Mouse (Mus musculus): Measurements from ENCODE around the gene Fat3. TPM values are rescaled to one million over a fixed set of nuclear protein-coding genes. Genes with fewer than 3 reads are reported as not detected.

Fat3 gene
- total RNA-seq, 1 experiment = 0.58 TPM

- Histone ChIP-seq H3K9me3 (ENCODE audit: control insufficient read depth, insufficient read depth, low read depth, low read length) (no peaks in the 10 kb centered on the region), H3K9ac (ENCODE audit: insufficient read depth, low read depth, low read length, poor library complexity, severe bottlenecking) (no peak overlapping the region), H3K4me1 (ENCODE audit: control insufficient read depth in 2 of 2, insufficient read depth in 2 of 2, low read length in 2 of 2, poor library complexity in 1 of 2) (no peaks in the 10 kb centered on the region), H3K27ac (ENCODE audit: insufficient read depth, low read depth, low read length, poor library complexity, severe bottlenecking) (no peak overlapping the region), H3K4me3 (ENCODE audit: insufficient read depth in 1 of 2, low read depth in 1 of 2, low read length in 2 of 2, poor library complexity in 1 of 2, severe bottlenecking in 1 of 2) (no peak overlapping the region), H3K36me3 (ENCODE audit: control insufficient read depth, insufficient read depth, low read length, poor library complexity, severe bottlenecking) (no peaks in the 10 kb centered on the region)
- in situ Hi-C loops (cut with MboI; ENCODE audit: low sequenced_read_pairs in 2 of 2, unreplicated experiment in 2 of 2) = no loop called here
- TF ChIP-seq MAFK (IDR thresholded peaks at IDR 0.05; ENCODE audit: insufficient read depth, low read depth, low read length) (no peak), ZC3H11A (IDR thresholded peaks at IDR 0.05; ENCODE audit: borderline replicate concordance, low read depth, low read length) (no peak), HCFC1 (IDR thresholded peaks at IDR 0.05; ENCODE audit: borderline replicate concordance, insufficient read depth, low read length) (no peak), CHD2 (IDR thresholded peaks at IDR 0.05; ENCODE audit: low read depth, low read length) (no peak), ZNF384 (IDR thresholded peaks at IDR 0.05; ENCODE audit: low read depth, low read length) (no peak)
- DNase-seq (ENCODE audit: low read depth, low spot score) = no peak
These were observed 254.3 kb downstream of the Fat3 start for GRCm38 (mm10) chr9:16246741-16247140.

- TF ChIP-seq ZC3H11A (IDR thresholded peaks at IDR 0.05; ENCODE audit: borderline replicate concordance, low read depth, low read length) (no peak), CHD2 (IDR thresholded peaks at IDR 0.05; ENCODE audit: low read depth, low read length) (no peak), MAFK (IDR thresholded peaks at IDR 0.05; ENCODE audit: insufficient read depth, low read depth, low read length) (no peak), ZNF384 (IDR thresholded peaks at IDR 0.05; ENCODE audit: low read depth, low read length) (no peak), HCFC1 (IDR thresholded peaks at IDR 0.05; ENCODE audit: borderline replicate concordance, insufficient read depth, low read length) (no peak)
- H3K27ac ChIP-seq (ENCODE audit: insufficient read depth, low read depth, low read length, poor library complexity, severe bottlenecking) = no peak overlapping the region
- no peak for DNase-seq (ENCODE audit: low read depth, low spot score)
These were observed 269.5 kb downstream of the Fat3 start for GRCm38 (mm10) chr9:16231575-16231974.

GRCm38 (mm10) chr9:16228919-16229318 is 272.2 kb downstream of the Fat3 start:
- Histone ChIP-seq H3K27ac (ENCODE audit: insufficient read depth, low read depth, low read length, poor library complexity, severe bottlenecking) (no peak overlapping the region), H3K4me3 (ENCODE audit: insufficient read depth in 1 of 2, low read depth in 1 of 2, low read length in 2 of 2, poor library complexity in 1 of 2, severe bottlenecking in 1 of 2) (no peak overlapping the region), H3K36me3 (ENCODE audit: control insufficient read depth, insufficient read depth, low read length, poor library complexity, severe bottlenecking) (no peaks in the 10 kb centered on the region), H3K9ac (ENCODE audit: insufficient read depth, low read depth, low read length, poor library complexity, severe bottlenecking) (no peak overlapping the region), H3K9me3 (ENCODE audit: control insufficient read depth, insufficient read depth, low read depth, low read length) (no peaks in the 10 kb centered on the region), H3K4me1 (ENCODE audit: control insufficient read depth in 2 of 2, insufficient read depth in 2 of 2, low read length in 2 of 2, poor library complexity in 1 of 2) (no peaks in the 10 kb centered on the region)
- in situ Hi-C loops (cut with MboI; ENCODE audit: low sequenced_read_pairs in 2 of 2, unreplicated experiment in 2 of 2) = no loop called here
- DNase-seq (ENCODE audit: low read depth, low spot score) = no peak
- TF ChIP-seq MAFK (IDR thresholded peaks at IDR 0.05; ENCODE audit: insufficient read depth, low read depth, low read length) (no peak), ZNF384 (IDR thresholded peaks at IDR 0.05; ENCODE audit: low read depth, low read length) (no peak), HCFC1 (IDR thresholded peaks at IDR 0.05; ENCODE audit: borderline replicate concordance, insufficient read depth, low read length) (no peak), ZC3H11A (IDR thresholded peaks at IDR 0.05; ENCODE audit: borderline replicate concordance, low read depth, low read length) (no peak)

More at GRCm38 (mm10) chr9:16231575-16231974, 269.5 kb downstream of the Fat3 start:
- no peaks in the 10 kb centered on the region for H3K4me1 ChIP-seq (ENCODE audit: control insufficient read depth in 2 of 2, insufficient read depth in 2 of 2, low read length in 2 of 2, poor library complexity in 1 of 2)
- H3K4me3 ChIP-seq (ENCODE audit: insufficient read depth in 1 of 2, low read depth in 1 of 2, low read length in 2 of 2, poor library complexity in 1 of 2, severe bottlenecking in 1 of 2) = no peak overlapping the region
- no peak overlapping the region for H3K9ac ChIP-seq (ENCODE audit: insufficient read depth, low read depth, low read length, poor library complexity, severe bottlenecking)
- in situ Hi-C loops (cut with MboI; ENCODE audit: low sequenced_read_pairs in 2 of 2, unreplicated experiment in 2 of 2) = no loop called here
- H3K9me3 ChIP-seq (ENCODE audit: control insufficient read depth, insufficient read depth, low read depth, low read length) = no peaks in the 10 kb centered on the region
- no peaks in the 10 kb centered on the region for H3K36me3 ChIP-seq (ENCODE audit: control insufficient read depth, insufficient read depth, low read length, poor library complexity, severe bottlenecking)

- no peak for TF ChIP-seq HCFC1 (IDR thresholded peaks at IDR 0.05; ENCODE audit: borderline replicate concordance, insufficient read depth, low read length)
- TF ChIP-seq ZC3H11A (IDR thresholded peaks at IDR 0.05; ENCODE audit: borderline replicate concordance, low read depth, low read length) = no peak
- no peak for TF ChIP-seq MAFK (IDR thresholded peaks at IDR 0.05; ENCODE audit: insufficient read depth, low read depth, low read length)
- TF ChIP-seq ZNF384 (IDR thresholded peaks at IDR 0.05; ENCODE audit: low read depth, low read length) = no peak
- TF ChIP-seq CHD2 (IDR thresholded peaks at IDR 0.05; ENCODE audit: low read depth, low read length) = no peak
- no peaks in the 10 kb centered on the region for H3K9me3 ChIP-seq (ENCODE audit: control insufficient read depth, insufficient read depth, low read depth, low read length)
- in situ Hi-C loops (cut with MboI; ENCODE audit: low sequenced_read_pairs in 2 of 2, unreplicated experiment in 2 of 2) = no loop called here
- H3K4me3 ChIP-seq (ENCODE audit: insufficient read depth in 1 of 2, low read depth in 1 of 2, low read length in 2 of 2, poor library complexity in 1 of 2, severe bottlenecking in 1 of 2) = no peak overlapping the region
- no peak overlapping the region for H3K27ac ChIP-seq (ENCODE audit: insufficient read depth, low read depth, low read length, poor library complexity, severe bottlenecking)
- no peak for DNase-seq (ENCODE audit: low read depth, low spot score)
- H3K9ac ChIP-seq (ENCODE audit: insufficient read depth, low read depth, low read length, poor library complexity, severe bottlenecking) = no peak overlapping the region
- H3K4me1 ChIP-seq (ENCODE audit: control insufficient read depth in 2 of 2, insufficient read depth in 2 of 2, low read length in 2 of 2, poor library complexity in 1 of 2) = no peaks in the 10 kb centered on the region
- H3K36me3 ChIP-seq (ENCODE audit: control insufficient read depth, insufficient read depth, low read length, poor library complexity, severe bottlenecking) = no peaks in the 10 kb centered on the region
These were observed 273.7 kb downstream of the Fat3 start for GRCm38 (mm10) chr9:16227398-16227797.

- H3K9ac ChIP-seq (ENCODE audit: insufficient read depth, low read depth, low read length, poor library complexity, severe bottlenecking) = no peak overlapping the region
- in situ Hi-C loops (cut with MboI; ENCODE audit: low sequenced_read_pairs in 2 of 2, unreplicated experiment in 2 of 2) = no loop called here
- no peaks in the 10 kb centered on the region for H3K4me1 ChIP-seq (ENCODE audit: control insufficient read depth in 2 of 2, insufficient read depth in 2 of 2, low read length in 2 of 2, poor library complexity in 1 of 2)
- no peak for TF ChIP-seq ZC3H11A (IDR thresholded peaks at IDR 0.05; ENCODE audit: borderline replicate concordance, low read depth, low read length)
- no peaks in the 10 kb centered on the region for H3K36me3 ChIP-seq (ENCODE audit: control insufficient read depth, insufficient read depth, low read length, poor library complexity, severe bottlenecking)
- no peak for DNase-seq (ENCODE audit: low read depth, low spot score)
- no peaks in the 10 kb centered on the region for H3K9me3 ChIP-seq (ENCODE audit: control insufficient read depth, insufficient read depth, low read depth, low read length)
- H3K4me3 ChIP-seq (ENCODE audit: insufficient read depth in 1 of 2, low read depth in 1 of 2, low read length in 2 of 2, poor library complexity in 1 of 2, severe bottlenecking in 1 of 2) = no peak overlapping the region
- H3K27ac ChIP-seq (ENCODE audit: insufficient read depth, low read depth, low read length, poor library complexity, severe bottlenecking) = no peak overlapping the region
These were observed 274.5 kb downstream of the Fat3 start for GRCm38 (mm10) chr9:16226545-16226944.

Data from ES-E14 (cell line).